Mouse (Mus musculus) ovary, adult 18-20 months (tissue): ENCODE results near the gene Prkag2.
"Not testable (repeated sequence)": the region's sequence is repeated elsewhere in the genome, so short reads cannot be mapped to it uniquely, and the experiment has no call there.

ENCODE experiments used
- DNase-seq: peaks from one replicate; pipeline ENCODE4 v3.0.0; 2022; ENCODE audit warnings: low spot score, mixed read lengths

The Prkag2 gene

GRCm38 (mm10) chr5:25086234-25086633 lies 14.2 kb downstream of the Prkag2 start:
- DNase-seq, result peak; percentile 70

- DNase-seq, result no peak
These were observed 15.3 kb downstream of the Prkag2 start for GRCm38 (mm10) chr5:25085170-25085569.

GRCm38 (mm10) chr5:25083816-25084215 lies 16.6 kb downstream of the Prkag2 start:
- no peak for DNase-seq

- no peak for DNase-seq
These were observed 17.9 kb downstream of the Prkag2 start for GRCm38 (mm10) chr5:25082542-25082941.

GRCm38 (mm10) chr5:25081545-25081944 lies 18.9 kb downstream of the Prkag2 start:
- DNase-seq, result no peak

- DNase-seq, result no peak
These were observed 19.4 kb downstream of the Prkag2 start for GRCm38 (mm10) chr5:25080994-25081393.

- DNase-seq, result no peak
These were observed 19.9 kb downstream of the Prkag2 start for GRCm38 (mm10) chr5:25080438-25080945.

GRCm38 (mm10) chr5:25079766-25080265 lies 20.6 kb downstream of the Prkag2 start:
- peak; percentile 50 for DNase-seq

- no peak for DNase-seq
These were observed 22.4 kb downstream of the Prkag2 start for GRCm38 (mm10) chr5:25077873-25078651.

GRCm38 (mm10) chr5:25077258-25077657 lies 23.2 kb downstream of the Prkag2 start:
- DNase-seq, result not testable (repeated sequence)

GRCm38 (mm10) chr5:25075623-25076022 lies 24.8 kb downstream of the Prkag2 start:
- no peak for DNase-seq

- DNase-seq, result no peak
These were observed 30.6 kb downstream of the Prkag2 start for GRCm38 (mm10) chr5:25069815-25070214.

GRCm38 (mm10) chr5:25067122-25067521 lies 33.3 kb downstream of the Prkag2 start:
- peak; percentile 53 for DNase-seq

GRCm38 (mm10) chr5:25064270-25065232 lies 35.9 kb downstream of the Prkag2 start:
- no peak for DNase-seq

GRCm38 (mm10) chr5:25062506-25063132 lies 37.8 kb downstream of the Prkag2 start:
- DNase-seq, result no peak

- no peak for DNase-seq
These were observed 41.3 kb downstream of the Prkag2 start for GRCm38 (mm10) chr5:25058853-25059741.

GRCm38 (mm10) chr5:25058417-25058816 lies 42.0 kb downstream of the Prkag2 start:
- no peak for DNase-seq

GRCm38 (mm10) chr5:25055288-25055687 lies 45.2 kb downstream of the Prkag2 start:
- no peak for DNase-seq

- peak; percentile 35 for DNase-seq
These were observed 46.3 kb downstream of the Prkag2 start for GRCm38 (mm10) chr5:25053971-25054658.

- no peak for DNase-seq
These were observed 49.6 kb downstream of the Prkag2 start for GRCm38 (mm10) chr5:25050827-25051226.
